Mouse (Mus musculus) CH12.LX (cell line): ENCODE data around the gene She.

Source experiments
- CTCF ChIP-seq, 2 experiments: IDR thresholded peaks in 1 of 2; conservative IDR thresholded peaks in 1 of 2; 2 replicates each; pipeline ENCODE4 v1.5.1; 2011 to 2012; ENCODE audit warnings: low read depth in 2 of 2, low read length in 2 of 2, improper control_type of control experiment in 1 of 2, inconsistent platforms in 1 of 2, mild to moderate bottlenecking in 1 of 2, moderate library complexity in 1 of 2
- EP300 ChIP-seq: IDR thresholded peaks from 2 replicates; pipeline ENCODE4 v1.6.1; 2011; ENCODE audit warnings: low read length, improper control_type of control experiment
- MAX ChIP-seq: IDR thresholded peaks from 2 replicates; pipeline ENCODE4 v1.6.1; 2011; ENCODE audit warnings: low read length, improper control_type of control experiment
- MYC ChIP-seq: IDR thresholded peaks from 2 replicates; pipeline ENCODE4 v1.6.1; 2011; ENCODE audit warnings: low read depth, mild to moderate bottlenecking, improper control_type of control experiment, low read length
- NELFE ChIP-seq: IDR thresholded peaks from 2 replicates; pipeline ENCODE4 v1.6.1; 2011; ENCODE audit warnings: low read depth, low read length, improper control_type of control experiment
- SMC3 ChIP-seq: IDR thresholded peaks from 2 replicates; pipeline ENCODE4 v1.6.1; 2011; ENCODE audit warnings: low read depth, low read length, improper control_type of control experiment
- USF1 ChIP-seq: IDR thresholded peaks from 2 replicates; pipeline ENCODE4 v1.6.1; 2014; ENCODE audit warnings: low read depth, mild to moderate bottlenecking, inconsistent platforms, low read length, improper control_type of control experiment
- ZNF384 ChIP-seq: IDR thresholded peaks from 2 replicates; pipeline ENCODE4 v1.6.1; 2012; ENCODE audit warnings: low read depth, low read length, improper control_type of control experiment, inconsistent platforms

- TF ChIP-seq MYC (no peak), EP300 (no peak), CTCF (conservative IDR thresholded peaks at IDR 0.05 in 1 of 2, IDR thresholded peaks at IDR 0.05 in 1 of 2; ENCODE audit: low read depth in 2 of 2, low read length in 2 of 2) (no peak), MAX (no peak), NELFE (no peak), SMC3 (no peak), USF1 (no peak), ZNF384 (no peak)
These were observed 47.3 kb downstream of the She start for GRCm38 (mm10) chr3:89878456-89878855.
